Mouse (Mus musculus) left cerebral cortex, adult 18-20 months (tissue): Measurements from ENCODE around the gene Kcnk12. TPM values are rescaled to one million over a fixed set of nuclear protein-coding genes. Genes with fewer than 3 reads are reported as not detected.
A peak's percentile ranks its signal among the peaks of the same experiment; 100 is the strongest.

Source experiments
- DNase-seq, 2 experiments: peaks; one replicate each; pipeline ENCODE4 v3.0.0; 2021 to 2022; ENCODE audit warnings: low spot score in 2 of 2, mixed read lengths in 1 of 2
- long read RNA-seq, 2 experiments: library from polyadenylated mRNA; stranded (forward); transcript quantifications; one replicate each; pipeline ENCODE4 v2.0.0; 2021
- total RNA-seq, 2 experiments: library from RNA; stranded (reverse); gene quantifications; 2 replicates each; pipeline ENCODE4 v1.2.3; 2021

Gene Kcnk12
- total RNA-seq, result 10 to 100 TPM; 30.1 to 33.8 TPM
- long read RNA-seq, experiment 1, transcript Kcnk12-201 (2 exons, 1,972 nt), result major isoform, 32 of 33 reads
- long read RNA-seq, experiment 1, partial matches to known transcripts, result 0 of 33 reads
- long read RNA-seq, experiment 1, other reads (novel, unspliced or antisense), result 1 of 33 reads
- long read RNA-seq, experiment 2, transcript Kcnk12-201 (2 exons, 1,972 nt), result major isoform, 26 of 27 reads
- long read RNA-seq, experiment 2, partial matches to known transcripts, result 0 of 27 reads
- long read RNA-seq, experiment 2, other reads (novel, unspliced or antisense), result 1 of 27 reads

GRCm38 (mm10) chr17:87797688-87798291 is at the start of gene Kcnk12:
Kcnk12 (minus strand) TSS chr17:87797994.
- DNase-seq, result peak; percentile 72 to 87

GRCm38 (mm10) chr17:87842156-87842555 is 44.4 kb upstream of the Kcnk12 start:
- DNase-seq, result no peak

GRCm38 (mm10) chr17:87840079-87840478 is 42.3 kb upstream of the Kcnk12 start:
- DNase-seq, result no peak

- DNase-seq, result no peak
Observed at GRCm38 (mm10) chr17:87834850-87835249, 37.1 kb upstream of the Kcnk12 start.

GRCm38 (mm10) chr17:87826909-87827308 is 29.1 kb upstream of the Kcnk12 start:
- peak; percentile 52 to 59 for DNase-seq

GRCm38 (mm10) chr17:87826036-87826560 is 28.3 kb upstream of the Kcnk12 start:
- DNase-seq, result no peak

- no peak for DNase-seq
Observed at GRCm38 (mm10) chr17:87825454-87826008, 27.7 kb upstream of the Kcnk12 start.

GRCm38 (mm10) chr17:87823031-87823430 is 25.2 kb upstream of the Kcnk12 start:
- DNase-seq, result no peak

GRCm38 (mm10) chr17:87809556-87809955 is 11.8 kb upstream of the Kcnk12 start:
- DNase-seq, result no peak

- no peak for DNase-seq
Observed at GRCm38 (mm10) chr17:87799948-87800340, 2.1 kb upstream of the Kcnk12 start.

- DNase-seq, result no peak
Observed at GRCm38 (mm10) chr17:87799212-87799947, 1.6 kb upstream of the Kcnk12 start.

- peak; percentile 48 to 66 for DNase-seq
Observed at GRCm38 (mm10) chr17:87798423-87798941, 688 bp upstream of the Kcnk12 start.

- peak; percentile 34 to 59 for DNase-seq
Observed at GRCm38 (mm10) chr17:87796881-87797416, 845 bp downstream of the Kcnk12 start.

GRCm38 (mm10) chr17:87795927-87796714 is 1.7 kb downstream of the Kcnk12 start:
- DNase-seq, result peak in 1 of 2 experiments; percentile 31

- DNase-seq, result no peak
Observed at GRCm38 (mm10) chr17:87794801-87795200, 3.0 kb downstream of the Kcnk12 start.

GRCm38 (mm10) chr17:87793331-87793730 is 4.5 kb downstream of the Kcnk12 start:
- DNase-seq, result no peak

GRCm38 (mm10) chr17:87792623-87793315 is 5.0 kb downstream of the Kcnk12 start:
- DNase-seq, result no peak

GRCm38 (mm10) chr17:87791517-87792098 is 6.2 kb downstream of the Kcnk12 start:
- peak; percentile 31 to 56 for DNase-seq

- DNase-seq, result no peak
Observed at GRCm38 (mm10) chr17:87790661-87791060, 7.1 kb downstream of the Kcnk12 start.
